Mouse (Mus musculus): ENCODE data around the gene Gabbr1. TPM values are rescaled to one million over a fixed set of nuclear protein-coding genes. Genes with fewer than 3 reads are reported as not detected.

Gene Gabbr1
- total and polyA plus RNA-seq, 3 experiments, result 2.1 to 11.6 (median 4.7) TPM

- no peak for DNase-seq (ENCODE audit: extremely low read depth)
- H3K9ac ChIP-seq (ENCODE audit: insufficient read depth, low read depth), result no peak overlapping the region
- no peak overlapping the region for H3K4me3 ChIP-seq (replicated peaks in 1 of 3; ENCODE audit: low read depth in 2 of 3, low read length in 2 of 3, poor library complexity in 1 of 3)
- no peak overlapping the region for H3K4me2 ChIP-seq (ENCODE audit: insufficient read depth, low read depth, poor library complexity, severe bottlenecking)
- H3K36me3 ChIP-seq (replicated peaks in 1 of 2; ENCODE audit: control insufficient read depth in 1 of 2, insufficient read depth in 1 of 2, low read length in 1 of 2), result no peaks in the 10 kb centered on the region
- no peaks in the 10 kb centered on the region for H3K79me2 ChIP-seq (replicated peaks; ENCODE audit: control insufficient read depth, extremely low read depth, insufficient read depth, poor library complexity, severe bottlenecking)
- in situ Hi-C loops (cut with MboI; ENCODE audit: low pct_ligation_motif_present, low pct_unique_long_range_greater_than_20kb, low sequenced_read_pairs), result no loop called here
- peaks cover 14% of the 10 kb centered on the region for H3K27me3 ChIP-seq (replicated peaks)
- H3K9me3 ChIP-seq (replicated peaks; ENCODE audit: low read length), result no peaks in the 10 kb centered on the region
- no peak for TF ChIP-seq PAX5 (IDR thresholded peaks at IDR 0.05; ENCODE audit: low read length)
- no peak for TF ChIP-seq JUND (conservative IDR thresholded peaks at IDR 0.05; ENCODE audit: low read depth, low read length)
- TF ChIP-seq ELF1 (IDR thresholded peaks at IDR 0.05; ENCODE audit: low read depth, low read length), result no peak
- no peak for TF ChIP-seq MAZ (IDR thresholded peaks at IDR 0.05; ENCODE audit: low read depth, low read length)
- no peak for TF ChIP-seq MAX (IDR thresholded peaks at IDR 0.05; ENCODE audit: low read length)
- TF ChIP-seq ZC3H11A (IDR thresholded peaks at IDR 0.05; ENCODE audit: low read depth, low read length), result no peak
- TF ChIP-seq USF2 (conservative IDR thresholded peaks at IDR 0.05; ENCODE audit: low read depth, low read length), result no peak
- no peak for TF ChIP-seq TBP (conservative IDR thresholded peaks at IDR 0.05; ENCODE audit: low read depth, low read length)
- H3K4me1 ChIP-seq (ENCODE audit: control insufficient read depth in 1 of 2, insufficient read depth in 2 of 2), result no peaks in the 10 kb centered on the region
- H3K27ac ChIP-seq (ENCODE audit: insufficient read depth, low read depth), result no peak overlapping the region
- dilution Hi-C loops (cut with MboI; ENCODE audit: extremely low pct_ligation_motif_present, extremely low pct_unique_long_range_greater_than_20kb, low sequenced_read_pairs), result no loop called here
These were observed 46.4 kb downstream of the Gabbr1 start for GRCm38 (mm10) chr17:37092198-37092597.

DNA sequence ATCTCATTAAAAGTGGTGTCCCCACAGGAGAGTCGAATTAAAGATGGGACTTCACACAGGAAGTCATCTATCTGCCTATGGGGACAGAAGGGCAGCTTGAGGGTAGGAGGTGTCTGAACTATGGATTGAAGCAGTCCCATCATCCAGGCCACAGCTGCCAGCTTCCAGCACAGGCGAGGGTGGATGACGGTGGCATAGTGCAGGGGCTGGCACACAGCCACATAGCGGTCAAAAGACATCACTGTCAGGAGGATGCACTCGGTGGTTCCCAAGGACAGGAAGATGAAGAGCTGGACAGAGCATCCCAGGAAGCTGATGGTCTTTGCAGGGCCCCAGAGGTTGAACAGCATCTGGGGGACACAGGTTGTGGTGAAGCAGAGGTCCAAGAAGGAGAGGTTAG lies 47.5 kb downstream of the Gabbr1 start:
- Histone ChIP-seq H3K27me3 (replicated peaks) (peaks cover 14% of the 10 kb centered on the region), H3K9me3 (replicated peaks; ENCODE audit: low read length) (no peaks in the 10 kb centered on the region), H3K79me2 (replicated peaks; ENCODE audit: control insufficient read depth, extremely low read depth, insufficient read depth, poor library complexity, severe bottlenecking) (no peaks in the 10 kb centered on the region), H3K27ac (ENCODE audit: insufficient read depth, low read depth) (no peak overlapping the region), H3K9ac (ENCODE audit: insufficient read depth, low read depth) (no peak overlapping the region), H3K36me3 (replicated peaks in 1 of 2; ENCODE audit: control insufficient read depth in 1 of 2, insufficient read depth in 1 of 2, low read length in 1 of 2) (no peaks in the 10 kb centered on the region), H3K4me3 (replicated peaks in 1 of 3; ENCODE audit: low read depth in 2 of 3, low read length in 2 of 3, poor library complexity in 1 of 3) (no peak overlapping the region), H3K4me2 (ENCODE audit: insufficient read depth, low read depth, poor library complexity, severe bottlenecking) (no peak overlapping the region), H3K4me1 (ENCODE audit: control insufficient read depth in 1 of 2, insufficient read depth in 2 of 2) (no peaks in the 10 kb centered on the region)
- no peak for DNase-seq (ENCODE audit: extremely low read depth)
- in situ Hi-C loops (cut with MboI; ENCODE audit: low pct_ligation_motif_present, low pct_unique_long_range_greater_than_20kb, low sequenced_read_pairs), result no loop called here
- dilution Hi-C loops (cut with MboI; ENCODE audit: extremely low pct_ligation_motif_present, extremely low pct_unique_long_range_greater_than_20kb, low sequenced_read_pairs), result no loop called here
- TF ChIP-seq ZC3H11A (IDR thresholded peaks at IDR 0.05; ENCODE audit: low read depth, low read length), result no peak
- no peak for TF ChIP-seq UBTF (IDR thresholded peaks at IDR 0.05; ENCODE audit: low read depth, low read length)
- TF ChIP-seq USF1 (IDR thresholded peaks at IDR 0.05; ENCODE audit: low read depth, low read length), result no peak
- no peak for TF ChIP-seq JUND (conservative IDR thresholded peaks at IDR 0.05; ENCODE audit: low read depth, low read length)
- TF ChIP-seq HCFC1 (IDR thresholded peaks at IDR 0.05; ENCODE audit: low read depth, low read length), result no peak
- no peak for TF ChIP-seq KAT2A (IDR thresholded peaks at IDR 0.05; ENCODE audit: insufficient replicate concordance, low read length)

DNA sequence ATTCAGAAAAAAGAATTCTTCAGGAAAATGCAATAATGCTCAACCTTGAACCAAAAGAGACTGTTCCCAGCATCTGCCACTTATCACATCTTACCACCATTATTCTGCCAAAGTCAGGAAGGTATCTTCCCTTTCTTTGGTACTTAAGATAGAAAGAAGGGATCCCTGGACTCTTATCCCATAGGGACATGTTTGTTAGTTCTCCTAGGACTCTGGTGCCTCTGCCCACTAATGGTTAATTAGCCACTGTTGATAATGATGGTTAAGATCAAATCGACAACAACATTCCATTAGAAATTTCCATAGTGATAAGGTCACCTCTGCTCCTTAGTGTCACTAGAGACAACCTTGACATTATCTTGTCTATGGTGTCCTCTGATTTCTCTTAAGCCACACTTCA lies 52.4 kb downstream of the Gabbr1 start, which contains the start of gene Olfr91:
TSS of gene Olfr91 (minus strand) at position 101 of the 400 bp plus-strand sequence.
- DNase-seq (ENCODE audit: extremely low read depth), result no peak
- Histone ChIP-seq H3K36me3 (replicated peaks in 1 of 2; ENCODE audit: control insufficient read depth in 1 of 2, insufficient read depth in 1 of 2, low read length in 1 of 2) (no peaks in the 10 kb centered on the region), H3K4me2 (ENCODE audit: insufficient read depth, low read depth, poor library complexity, severe bottlenecking) (no peak within 1 kb of the TSS), H3K79me2 (replicated peaks; ENCODE audit: control insufficient read depth, extremely low read depth, insufficient read depth, poor library complexity, severe bottlenecking) (no peaks in the 10 kb centered on the region), H3K4me3 (replicated peaks in 1 of 3; ENCODE audit: low read depth in 2 of 3, low read length in 2 of 3, poor library complexity in 1 of 3) (no peak within 1 kb of the TSS), H3K9me3 (replicated peaks; ENCODE audit: low read length) (no peaks in the 10 kb centered on the region), H3K27me3 (replicated peaks) (peaks cover 6% of the 10 kb centered on the region), H3K9ac (ENCODE audit: insufficient read depth, low read depth) (no peak within 1 kb of the TSS), H3K27ac (ENCODE audit: insufficient read depth, low read depth) (no peak within 1 kb of the TSS), H3K4me1 (ENCODE audit: control insufficient read depth in 1 of 2, insufficient read depth in 2 of 2) (no peaks in the 10 kb centered on the region)
- in situ Hi-C loops (cut with MboI; ENCODE audit: low pct_ligation_motif_present, low pct_unique_long_range_greater_than_20kb, low sequenced_read_pairs) (no loop called here), dilution Hi-C loops (cut with MboI; ENCODE audit: extremely low pct_ligation_motif_present, extremely low pct_unique_long_range_greater_than_20kb, low sequenced_read_pairs) (no loop called here)
- no peak for TF ChIP-seq MYC (IDR thresholded peaks at IDR 0.05; ENCODE audit: low read depth, low read length)
- TF ChIP-seq JUN (IDR thresholded peaks at IDR 0.05; ENCODE audit: insufficient read depth, low read depth, low read length), result no peak
- TF ChIP-seq USF2 (conservative IDR thresholded peaks at IDR 0.05; ENCODE audit: low read depth, low read length), result no peak
- TF ChIP-seq MAX (IDR thresholded peaks at IDR 0.05; ENCODE audit: low read length), result no peak
